Mouse (Mus musculus) adrenal gland, postnatal 36 days (tissue): ENCODE data around the gene Rgs8. TPM values are rescaled to one million over a fixed set of nuclear protein-coding genes. Genes with fewer than 3 reads are reported as not detected.
A peak's percentile ranks its signal among the peaks of the same experiment; 100 is the strongest.

ENCODE experiments used
- DNase-seq, 2 experiments: peaks; one replicate each; pipeline ENCODE4 v3.0.0; 2021; ENCODE audit warnings: mixed read lengths in 1 of 2
- long read RNA-seq, 2 experiments: library from polyadenylated mRNA; stranded (forward); transcript quantifications; one replicate each; pipeline ENCODE4 v2.0.0; 2021; ENCODE audit warnings: borderline sequencing depth in 2 of 2
- total RNA-seq, 2 experiments: library from RNA; stranded (reverse); gene quantifications; 2 replicates each; pipeline ENCODE4 v1.2.3; 2021

The Rgs8 gene
- under 1 TPM in 1 of 2 experiments, not detected in 1; 0.07 TPM for total RNA-seq
- long read RNA-seq, experiment 1, result 0 reads
- long read RNA-seq, experiment 2, result 0 reads

- DNase-seq, result no peak
These were observed at the start of gene Rgs8 for GRCm38 (mm10) chr1:153652938-153653623. TSS of gene Rgs8 (plus strand) at chr1:153653025.

GRCm38 (mm10) chr1:153617340-153617830, 35.4 kb upstream of the Rgs8 start:
- no peak for DNase-seq

DNA sequence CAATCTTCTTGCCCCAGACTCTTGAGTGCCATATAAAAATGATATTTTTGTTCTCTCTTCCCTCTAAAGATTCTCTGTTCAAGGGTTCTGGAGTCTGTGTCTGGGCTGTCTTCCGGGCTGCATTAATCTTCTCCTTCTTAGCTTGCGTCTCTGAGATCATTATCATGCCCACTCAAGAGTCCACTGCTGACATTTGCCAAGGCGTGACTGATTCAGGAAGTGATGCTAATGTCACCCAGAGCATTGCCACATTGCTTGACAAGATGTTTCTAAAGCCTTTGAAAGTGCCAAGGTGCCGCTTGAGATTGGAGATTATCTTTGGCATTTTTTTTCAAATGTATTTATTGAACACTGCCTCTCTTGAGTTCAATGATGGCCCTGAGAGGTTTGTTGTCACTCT, 29.8 kb upstream of the Rgs8 start:
- DNase-seq, result no peak

DNA sequence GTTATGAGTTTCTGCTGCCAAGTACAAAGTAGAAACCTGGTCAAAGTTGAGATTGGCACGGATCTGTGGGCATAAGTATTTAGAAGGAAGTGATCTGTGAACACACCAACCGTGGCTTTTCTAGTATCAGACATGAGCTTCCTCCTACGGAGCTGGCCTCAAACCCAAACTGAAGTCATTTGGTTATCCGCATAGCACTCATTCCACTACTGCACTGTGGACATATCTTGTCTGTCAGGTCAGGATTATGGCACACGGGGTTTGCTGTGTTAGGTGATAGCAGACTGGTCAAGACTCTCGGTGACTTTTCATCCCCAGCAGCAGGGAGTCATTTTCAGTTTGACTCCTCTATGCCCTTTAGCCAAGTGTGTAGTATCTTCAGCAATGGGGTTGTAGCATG, 20.1 kb upstream of the Rgs8 start:
- no peak for DNase-seq

DNA sequence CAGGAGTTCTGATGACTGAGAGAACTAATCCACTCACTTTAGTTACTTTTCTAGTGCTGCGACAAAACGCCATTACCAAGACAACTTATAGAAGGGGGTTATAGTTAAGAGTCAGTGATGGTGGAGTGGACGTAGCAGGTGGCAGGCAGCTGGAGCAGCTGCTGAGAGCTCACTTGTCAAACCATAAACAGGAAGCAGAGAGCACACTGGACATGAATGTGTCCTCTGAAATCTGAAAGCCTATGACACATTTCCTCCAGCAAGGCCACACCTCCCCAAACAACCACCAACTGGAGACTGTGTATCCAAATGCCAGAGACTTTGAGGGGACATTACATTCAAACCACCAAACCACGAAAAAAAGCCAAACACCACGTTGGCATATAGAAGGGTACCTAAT, 17.8 kb upstream of the Rgs8 start:
- DNase-seq, result peak; percentile 10 to 12

GRCm38 (mm10) chr1:153635521-153635920, 17.3 kb upstream of the Rgs8 start:
- peak; percentile 60 for DNase-seq

GRCm38 (mm10) chr1:153636821-153637220, 16.0 kb upstream of the Rgs8 start:
- no peak for DNase-seq

DNA sequence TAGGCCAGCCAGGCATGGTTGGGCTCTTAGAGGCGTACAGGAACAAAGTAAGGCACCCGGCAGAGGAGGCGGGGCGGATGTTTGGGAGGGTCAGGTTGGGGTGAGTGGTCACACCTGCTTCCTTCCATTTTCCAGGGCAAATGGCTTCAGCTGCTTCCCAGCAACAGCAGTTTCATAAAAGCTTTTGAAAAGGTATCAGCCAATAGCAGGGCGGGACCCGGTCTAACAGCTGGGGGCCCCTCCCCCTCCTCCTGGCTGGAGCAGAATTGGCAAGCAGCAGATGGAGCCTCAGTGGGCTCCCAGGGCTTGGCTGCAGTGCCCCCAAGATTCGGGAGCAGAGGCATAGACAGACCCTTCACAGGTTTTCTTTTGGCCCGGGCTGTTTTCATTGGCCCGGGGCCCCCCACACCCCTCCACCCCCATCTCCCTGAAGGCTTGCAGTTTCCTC, 11.3 kb upstream of the Rgs8 start:
- DNase-seq, result peak in 1 of 2 experiments; percentile 20

GRCm38 (mm10) chr1:153641940-153642501, 10.8 kb upstream of the Rgs8 start:
- peak; percentile 36 to 69 for DNase-seq

DNA sequence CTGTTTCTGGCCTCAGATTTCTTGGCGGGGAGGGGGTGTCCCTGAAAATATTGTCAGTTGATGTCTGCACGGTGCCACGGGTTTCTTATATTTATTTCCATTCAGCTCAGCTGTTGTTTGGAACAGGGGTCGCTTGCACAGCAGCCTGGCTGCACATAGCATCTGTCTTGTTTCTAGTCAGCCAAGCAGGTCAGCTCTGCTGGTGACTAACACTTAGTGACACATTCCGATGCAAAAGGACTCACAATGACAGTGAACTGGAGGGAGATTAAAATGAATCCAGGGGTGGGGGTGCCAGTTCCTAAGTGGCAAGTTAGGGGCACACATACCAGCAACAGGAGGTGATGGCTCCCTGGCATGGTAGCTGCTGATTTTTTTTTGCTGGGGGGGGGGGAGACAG, 849 bp downstream of the Rgs8 start:
- no peak for DNase-seq

DNA sequence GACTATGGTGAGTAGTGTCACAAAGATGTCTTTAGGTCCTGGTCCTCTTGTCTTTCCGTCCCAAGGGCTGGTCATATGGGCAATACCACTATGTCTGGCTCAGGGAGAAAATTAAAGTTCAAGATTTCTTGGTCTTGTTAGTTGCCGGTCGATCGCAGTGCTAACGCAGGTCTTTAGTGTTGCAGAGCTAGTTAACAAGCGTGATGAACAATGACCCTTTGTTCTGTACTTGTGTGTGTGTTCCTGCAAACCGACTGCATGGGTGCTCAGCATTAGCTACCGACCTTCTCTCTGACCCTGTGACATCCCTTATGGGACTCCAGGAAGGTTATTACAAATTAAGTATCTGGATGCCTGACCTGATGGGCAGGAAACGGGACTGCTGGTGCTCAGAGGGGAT, 6.8 kb downstream of the Rgs8 start:
- DNase-seq, result no peak

GRCm38 (mm10) chr1:153660982-153661688, 8.3 kb downstream of the Rgs8 start:
- DNase-seq, result no peak

GRCm38 (mm10) chr1:153661689-153662002, 8.8 kb downstream of the Rgs8 start:
- DNase-seq, result peak in 1 of 2 experiments; percentile 34

DNA sequence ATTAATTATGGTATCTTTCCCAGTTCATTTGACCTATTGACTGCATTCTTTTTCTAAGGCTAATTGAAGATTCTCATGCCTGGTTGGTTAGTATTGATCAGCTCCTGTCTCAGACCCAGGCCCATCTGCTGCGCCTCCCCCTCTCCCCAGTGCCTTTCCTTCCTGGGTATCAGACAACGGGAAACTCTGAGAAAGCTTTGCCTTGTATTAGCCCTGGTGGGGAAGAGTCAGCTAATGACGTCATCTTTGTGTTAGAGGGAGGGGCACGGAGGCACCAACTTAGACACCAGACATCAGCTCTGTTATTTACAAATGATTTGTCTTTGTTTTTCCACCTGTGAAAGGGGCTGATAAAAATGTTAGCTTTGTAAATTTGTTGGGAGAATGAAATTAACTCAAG, 9.5 kb downstream of the Rgs8 start:
- no peak for DNase-seq

GRCm38 (mm10) chr1:153665066-153665715, 12.4 kb downstream of the Rgs8 start:
- DNase-seq, result no peak

DNA sequence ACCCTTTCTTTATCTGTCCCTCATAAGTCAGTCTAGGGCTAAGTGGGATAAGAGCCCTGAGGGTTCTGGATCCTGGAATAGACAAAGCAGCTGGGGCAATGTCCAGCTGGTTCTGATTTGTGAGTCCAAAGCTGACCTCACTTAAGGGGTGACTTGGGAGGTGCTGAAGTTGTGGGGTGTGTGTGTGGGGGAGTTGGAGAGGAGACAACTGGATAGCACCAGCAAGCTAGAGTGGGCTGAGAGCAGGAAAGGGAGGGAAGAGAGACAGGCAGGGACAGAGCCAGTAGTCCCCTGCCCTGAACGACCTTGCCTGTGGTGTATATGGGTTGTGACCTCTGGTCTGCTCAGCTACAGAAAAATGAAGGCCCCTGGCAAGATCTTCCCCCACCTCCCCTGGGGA, 13.4 kb downstream of the Rgs8 start:
- DNase-seq, result no peak

DNA sequence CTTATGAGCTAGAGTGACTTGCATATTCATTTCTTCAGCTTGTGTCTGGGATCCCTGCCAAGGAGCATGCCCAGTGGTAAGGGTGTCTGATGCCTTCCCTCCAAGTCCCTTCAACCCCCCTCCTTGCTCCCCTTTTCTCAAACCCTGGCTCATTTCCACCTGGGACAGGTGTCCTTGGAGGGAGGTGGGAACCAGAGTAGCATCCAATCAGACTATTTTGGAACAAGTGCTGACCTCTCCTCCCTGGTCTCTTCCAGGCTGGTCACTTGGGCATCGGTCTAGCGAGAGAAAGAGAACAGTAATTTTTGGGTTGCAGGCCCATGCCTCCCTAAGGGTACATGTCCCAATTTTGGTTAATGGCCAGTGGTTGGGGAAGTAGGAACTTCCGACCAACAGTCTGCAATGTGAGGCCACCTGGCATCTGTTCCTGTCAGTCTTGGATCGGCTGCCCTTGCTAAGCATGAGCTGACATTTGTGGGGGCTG, 14.5 kb downstream of the Rgs8 start:
- DNase-seq, result no peak

DNA sequence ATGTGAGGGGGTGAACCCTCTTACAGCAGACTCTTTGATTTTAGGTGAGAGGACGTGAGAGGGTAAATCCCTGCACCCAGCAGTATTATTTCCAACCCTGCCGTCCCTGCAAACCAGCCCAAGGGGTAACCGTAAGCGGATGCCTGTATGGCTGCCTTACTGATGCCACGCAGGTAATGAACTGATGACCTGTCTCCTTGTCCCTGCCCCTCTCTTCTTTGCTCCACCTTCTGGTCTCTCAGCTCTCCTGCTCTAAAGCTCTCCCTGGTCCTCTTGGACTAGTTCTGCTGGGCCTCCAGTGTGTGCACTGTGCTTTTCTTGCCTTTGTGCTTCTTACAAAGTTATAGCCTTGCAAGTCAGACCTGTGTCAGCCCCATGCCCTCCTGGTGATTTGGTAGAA, 15.0 kb downstream of the Rgs8 start:
- no peak for DNase-seq

DNA sequence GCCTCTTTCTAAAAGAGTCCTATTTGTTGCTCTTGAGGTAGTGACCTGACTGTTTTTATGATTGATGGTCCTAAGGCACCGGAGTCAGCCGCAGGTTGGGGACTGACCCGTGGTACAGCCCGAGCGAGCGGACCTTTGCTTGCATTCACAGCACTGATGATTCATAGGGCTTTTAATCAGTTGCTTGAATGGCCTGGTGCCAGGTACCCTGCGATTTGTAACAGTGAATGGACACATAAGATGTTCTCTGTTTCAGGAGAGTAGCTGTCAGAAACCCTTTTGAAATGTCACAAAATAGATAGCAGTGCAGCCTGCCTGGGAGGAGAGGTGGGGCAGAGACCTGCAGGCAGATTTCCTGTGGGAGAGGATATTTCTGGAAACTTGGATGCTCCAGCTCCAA, 16.3 kb downstream of the Rgs8 start:
- peak; percentile 78 to 79 for DNase-seq

DNA sequence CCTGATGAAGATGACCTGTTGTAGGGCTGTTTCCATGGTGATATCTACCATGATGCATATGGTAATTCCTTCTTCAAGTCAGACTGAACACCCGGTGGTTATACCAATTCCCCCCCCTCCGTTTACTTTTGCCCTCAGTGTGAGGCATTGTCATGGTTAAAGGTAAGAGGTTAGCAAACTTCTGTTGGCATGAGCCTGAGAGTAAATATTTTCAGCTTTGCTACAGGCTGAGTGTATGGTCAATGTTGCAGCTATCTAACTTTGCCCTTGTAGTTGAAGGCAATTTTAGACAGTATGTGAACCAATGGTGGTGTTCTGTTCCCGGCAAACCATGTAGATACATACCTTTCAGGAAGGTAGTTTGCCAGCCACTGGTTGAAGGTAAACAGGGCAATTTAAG, 16.9 kb downstream of the Rgs8 start:
- DNase-seq, result no peak

- DNase-seq, result no peak
These were observed 18.5 kb downstream of the Rgs8 start for GRCm38 (mm10) chr1:153671352-153671751.

DNA sequence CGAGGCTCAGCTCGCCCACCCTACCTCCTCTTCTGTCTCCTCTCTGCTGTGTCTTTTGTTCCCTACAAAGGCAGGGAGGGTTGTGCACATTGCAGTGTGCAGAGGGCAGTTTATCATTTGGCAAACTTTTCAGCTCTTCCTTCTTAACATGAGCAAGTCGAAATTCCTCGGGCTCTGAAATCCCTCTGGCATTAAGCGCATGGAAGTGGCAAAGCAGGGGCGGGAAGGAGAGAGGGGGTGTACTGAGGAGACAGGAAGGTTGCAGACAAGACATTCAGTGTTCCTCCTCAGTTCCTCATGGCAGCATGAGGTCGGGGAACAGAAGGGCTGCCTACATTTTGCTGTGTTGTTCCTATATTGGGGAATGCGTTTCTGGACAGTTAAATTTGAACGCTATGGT, 19.9 kb downstream of the Rgs8 start:
- DNase-seq, result no peak

DNA sequence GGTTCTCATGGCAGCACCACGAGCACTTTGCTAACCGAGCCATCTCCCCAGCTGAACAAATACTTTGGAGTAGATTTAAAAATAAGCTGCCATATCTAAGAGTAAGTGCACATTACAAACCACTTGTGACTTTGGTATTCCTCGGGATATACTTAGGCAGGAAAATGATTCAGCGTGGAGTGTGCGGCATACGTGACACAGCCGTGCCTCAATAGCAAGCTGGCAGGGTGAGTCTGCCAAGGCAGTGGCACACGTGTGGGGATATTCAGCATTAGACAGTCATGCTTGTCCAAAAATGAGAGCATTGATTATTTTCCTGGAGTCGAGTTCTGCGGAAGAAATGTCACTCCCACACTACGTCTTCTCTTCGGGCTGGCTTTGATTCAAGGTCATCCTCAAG, 21.1 kb downstream of the Rgs8 start:
- no peak for DNase-seq
